Mouse (Mus musculus): ENCODE data around the gene Kpna4.
"Not testable (repeated sequence)": the region's sequence is repeated elsewhere in the genome, so short reads cannot be mapped to it uniquely, and the experiment has no call there.

The Kpna4 gene

GRCm38 (mm10) chr3:69094456-69094855 lies 32.5 kb downstream of the Kpna4 start:
- no peak for DNase-seq

GRCm38 (mm10) chr3:69064005-69064404 lies 62.9 kb downstream of the Kpna4 start:
- no peak for DNase-seq

- DNase-seq = no peak
These were observed 64.1 kb downstream of the Kpna4 start for GRCm38 (mm10) chr3:69062764-69063163.

GRCm38 (mm10) chr3:69060672-69061071 lies 66.2 kb downstream of the Kpna4 start:
- DNase-seq = no peak

GRCm38 (mm10) chr3:69055871-69056270 lies 71.0 kb downstream of the Kpna4 start:
- no peak for DNase-seq

- DNase-seq = no peak
These were observed 72.0 kb downstream of the Kpna4 start for GRCm38 (mm10) chr3:69054760-69055432.

- no peak for DNase-seq
These were observed 75.0 kb downstream of the Kpna4 start for GRCm38 (mm10) chr3:69051894-69052293.

GRCm38 (mm10) chr3:69049011-69049410 lies 77.9 kb downstream of the Kpna4 start:
- DNase-seq = no peak

GRCm38 (mm10) chr3:69047684-69048083 lies 79.2 kb downstream of the Kpna4 start:
- DNase-seq = no peak

GRCm38 (mm10) chr3:69046509-69046908 lies 80.4 kb downstream of the Kpna4 start:
- DNase-seq = peak; percentile 14

GRCm38 (mm10) chr3:69045750-69046149 lies 81.2 kb downstream of the Kpna4 start:
- DNase-seq = no peak

GRCm38 (mm10) chr3:69045400-69045703 lies 81.6 kb downstream of the Kpna4 start:
- DNase-seq = no peak

- peak; percentile 89 for DNase-seq
These were observed 82.1 kb downstream of the Kpna4 start, which contains the start of gene Trim59 for GRCm38 (mm10) chr3:69044645-69045399. Gene Trim59 (minus strand): TSS chr3:69044755.

- no peak for DNase-seq
These were observed 82.7 kb downstream of the Kpna4 start for GRCm38 (mm10) chr3:69044167-69044591.

- DNase-seq = no peak
These were observed 85.6 kb downstream of the Kpna4 start for GRCm38 (mm10) chr3:69041298-69041697.

- DNase-seq = no peak
These were observed 86.8 kb downstream of the Kpna4 start for GRCm38 (mm10) chr3:69040105-69040504.

- no peak for DNase-seq
These were observed 100.7 kb downstream of the Kpna4 start for GRCm38 (mm10) chr3:69026133-69026783.

GRCm38 (mm10) chr3:69020764-69021163 lies 106.1 kb downstream of the Kpna4 start:
- DNase-seq = no peak

GRCm38 (mm10) chr3:69020285-69020684 lies 106.6 kb downstream of the Kpna4 start:
- DNase-seq = peak; percentile 10

- not testable (repeated sequence) for DNase-seq
These were observed 108.3 kb downstream of the Kpna4 start for GRCm38 (mm10) chr3:69018635-69019034.

- no peak for DNase-seq
These were observed 109.7 kb downstream of the Kpna4 start for GRCm38 (mm10) chr3:69017181-69017580.
